Mouse (Mus musculus): ENCODE measurements around the gene Tmbim6. TPM values are rescaled to one million over a fixed set of nuclear protein-coding genes. Genes with fewer than 3 reads are reported as not detected.
A peak's percentile ranks its signal among the peaks of the same experiment; 100 is the strongest.

Gene Tmbim6
- polyA plus RNA-seq, 1 experiment from 2014 or later = 276 TPM

GRCm38 (mm10) chr15:99406986-99407570 is 14.4 kb downstream of the Tmbim6 start:
- WGBS = 90% methylated on average over 15 of the region's 15 CpGs
- Histone ChIP-seq H3K9ac (no peak overlapping the region), H3K27me3 (replicated peaks) (no peaks in the 10 kb centered on the region), H3K4me2 (no peak overlapping the region), H3K4me1 (no peaks in the 10 kb centered on the region), H3K36me3 (replicated peaks) (peaks cover 55% of the 10 kb centered on the region), H3K9me3 (no peaks in the 10 kb centered on the region), H3K4me3 (no peak overlapping the region), H3K27ac (no peak overlapping the region)
- no peak for ATAC-seq (replicated peaks)

GRCm38 (mm10) chr15:99408845-99409244 is 16.2 kb downstream of the Tmbim6 start:
- Histone ChIP-seq H3K36me3 (replicated peaks) (peaks cover 50% of the 10 kb centered on the region), H3K4me3 (no peak overlapping the region), H3K9me3 (no peaks in the 10 kb centered on the region), H3K27ac (no peak overlapping the region), H3K9ac (no peak overlapping the region), H3K4me1 (no peaks in the 10 kb centered on the region), H3K4me2 (no peak overlapping the region), H3K27me3 (replicated peaks) (no peaks in the 10 kb centered on the region)
- WGBS = 94% methylated on average over 9 of the region's 9 CpGs
- ATAC-seq (replicated peaks) = no peak

GRCm38 (mm10) chr15:99411747-99412146 is 19.1 kb downstream of the Tmbim6 start:
- ATAC-seq (replicated peaks) = no peak
- H3K4me1 ChIP-seq = 0 out of 2 replicates have a peak, but pooled peaks cover 3% of the 10 kb centered on the region
- 63% methylated on average over 14 of the region's 14 CpGs for WGBS
- no peak overlapping the region for H3K4me2 ChIP-seq
- H3K27ac ChIP-seq = no peak overlapping the region
- H3K4me3 ChIP-seq = no peak overlapping the region
- H3K36me3 ChIP-seq (replicated peaks) = peaks cover 27% of the 10 kb centered on the region
- H3K9ac ChIP-seq = no peak overlapping the region
- H3K9me3 ChIP-seq = no peaks in the 10 kb centered on the region
- no peaks in the 10 kb centered on the region for H3K27me3 ChIP-seq (replicated peaks)

GRCm38 (mm10) chr15:99415793-99416192 is 23.1 kb downstream of the Tmbim6 start:
- Histone ChIP-seq H3K36me3 (replicated peaks) (no peaks in the 10 kb centered on the region), H3K9me3 (no peaks in the 10 kb centered on the region), H3K4me3 (no peak overlapping the region), H3K27me3 (replicated peaks) (no peaks in the 10 kb centered on the region), H3K4me2 (no peak overlapping the region), H3K9ac (no peak overlapping the region), H3K4me1 (peaks cover 11% of the 10 kb centered on the region), H3K27ac (no peak overlapping the region)
- no peak for ATAC-seq (replicated peaks)
- 21% methylated on average over 2 of the region's 2 CpGs for WGBS

GRCm38 (mm10) chr15:99416348-99416882 is 23.7 kb downstream of the Tmbim6 start:
- Histone ChIP-seq H3K36me3 (replicated peaks) (no peaks in the 10 kb centered on the region), H3K27me3 (replicated peaks) (no peaks in the 10 kb centered on the region), H3K9ac (no peak overlapping the region), H3K4me1 (peaks cover 16% of the 10 kb centered on the region), H3K4me3 (no peak overlapping the region), H3K9me3 (no peaks in the 10 kb centered on the region), H3K4me2 (peak overlapping the region; percentile 7; the same call in 1 of the 2 replicates), H3K27ac (no peak overlapping the region)
- 19% methylated on average over 13 of the region's 13 CpGs for WGBS
- ATAC-seq (replicated peaks) = peak; percentile 35; the same call in 1 of the 2 replicates

- H3K27ac ChIP-seq = no peak overlapping the region
- no peak overlapping the region for H3K9ac ChIP-seq
- WGBS = 45% methylated on average over 4 of the region's 4 CpGs
- no peaks in the 10 kb centered on the region for H3K27me3 ChIP-seq (replicated peaks)
- no peaks in the 10 kb centered on the region for H3K36me3 ChIP-seq (replicated peaks)
- no peak for ATAC-seq (replicated peaks)
- no peak overlapping the region for H3K4me2 ChIP-seq
- no peak overlapping the region for H3K4me3 ChIP-seq
- no peaks in the 10 kb centered on the region for H3K9me3 ChIP-seq
- peaks cover 16% of the 10 kb centered on the region for H3K4me1 ChIP-seq
These were observed 24.3 kb downstream of the Tmbim6 start for GRCm38 (mm10) chr15:99416957-99417356.

- Histone ChIP-seq H3K27ac (no peak overlapping the region), H3K9me3 (no peaks in the 10 kb centered on the region), H3K27me3 (replicated peaks) (no peaks in the 10 kb centered on the region), H3K4me3 (no peak overlapping the region), H3K36me3 (replicated peaks) (no peaks in the 10 kb centered on the region), H3K4me1 (peaks cover 16% of the 10 kb centered on the region), H3K4me2 (no peak overlapping the region), H3K9ac (no peak overlapping the region)
- WGBS = 44% methylated on average over 17 of the region's 17 CpGs
- no peak for ATAC-seq (replicated peaks)
These were observed 25.1 kb downstream of the Tmbim6 start for GRCm38 (mm10) chr15:99417692-99418271.

- H3K4me3 ChIP-seq = no peak overlapping the region
- no peaks in the 10 kb centered on the region for H3K9me3 ChIP-seq
- no peak for ATAC-seq (replicated peaks)
- no peak overlapping the region for H3K9ac ChIP-seq
- H3K4me2 ChIP-seq = peak overlapping the region; percentile 32
- 0 out of 2 replicates have a peak, but pooled peaks cover 5% of the 10 kb centered on the region for H3K36me3 ChIP-seq (replicated peaks)
- peak overlapping the region; percentile 68; the same call in 1 of the 2 replicates for H3K27ac ChIP-seq
- H3K27me3 ChIP-seq (replicated peaks) = no peaks in the 10 kb centered on the region
- 17% methylated on average over 5 of the region's 5 CpGs for WGBS
- H3K4me1 ChIP-seq = peaks cover 16% of the 10 kb centered on the region
These were observed 27.4 kb downstream of the Tmbim6 start for GRCm38 (mm10) chr15:99420101-99420500.

GRCm38 (mm10) chr15:99420521-99421014 is 27.9 kb downstream of the Tmbim6 start:
- WGBS = 3% methylated on average over 12 of the region's 12 CpGs
- no peak overlapping the region for H3K9ac ChIP-seq
- ATAC-seq (replicated peaks) = peak; percentile 48; the same call in 1 of the 2 replicates

GRCm38 (mm10) chr15:99421152-99421551 is 28.5 kb downstream of the Tmbim6 start:
- WGBS = 82% methylated on average over 9 of the region's 9 CpGs
- no peak overlapping the region for H3K4me3 ChIP-seq
- no peaks in the 10 kb centered on the region for H3K9me3 ChIP-seq
- 0 out of 2 replicates have a peak, but pooled peaks cover 5% of the 10 kb centered on the region for H3K36me3 ChIP-seq (replicated peaks)
- H3K27ac ChIP-seq = peak overlapping the region; percentile 68; the same call in 1 of the 2 replicates
- no peak for ATAC-seq (replicated peaks)
- H3K4me1 ChIP-seq = peaks cover 16% of the 10 kb centered on the region
- no peak overlapping the region for H3K9ac ChIP-seq
- H3K27me3 ChIP-seq (replicated peaks) = no peaks in the 10 kb centered on the region
- no peak overlapping the region for H3K4me2 ChIP-seq

More at GRCm38 (mm10) chr15:99420521-99421014, 27.9 kb downstream of the Tmbim6 start:
- Histone ChIP-seq H3K27ac (peak overlapping the region; percentile 68), H3K36me3 (replicated peaks) (0 out of 2 replicates have a peak, but pooled peaks cover 5% of the 10 kb centered on the region), H3K9me3 (no peaks in the 10 kb centered on the region), H3K27me3 (replicated peaks) (no peaks in the 10 kb centered on the region), H3K4me1 (peaks cover 16% of the 10 kb centered on the region), H3K4me3 (no peak overlapping the region), H3K4me2 (peak overlapping the region; percentile 32)

GRCm38 (mm10) chr15:99421676-99422075 is 29.0 kb downstream of the Tmbim6 start:
- no peaks in the 10 kb centered on the region for H3K9me3 ChIP-seq
- H3K4me2 ChIP-seq = no peak overlapping the region
- WGBS = 82% methylated on average over 8 of the region's 8 CpGs
- peaks cover 13% of the 10 kb centered on the region for H3K4me1 ChIP-seq
- H3K27me3 ChIP-seq (replicated peaks) = no peaks in the 10 kb centered on the region
- H3K4me3 ChIP-seq = no peak overlapping the region
- 0 out of 2 replicates have a peak, but pooled peaks cover 10% of the 10 kb centered on the region for H3K36me3 ChIP-seq (replicated peaks)
- no peak overlapping the region for H3K9ac ChIP-seq
- peak overlapping the region; percentile 4; the same call in 1 of the 2 replicates for H3K27ac ChIP-seq
- no peak for ATAC-seq (replicated peaks)

- H3K27ac ChIP-seq = no peak overlapping the region
- no peak overlapping the region for H3K9ac ChIP-seq
- ATAC-seq (replicated peaks) = no peak
- WGBS = 92% methylated on average over 23 of the region's 23 CpGs
- H3K36me3 ChIP-seq (replicated peaks) = peaks cover 17% of the 10 kb centered on the region; the same call in 1 of the 2 replicates
- H3K4me2 ChIP-seq = no peak overlapping the region
- no peak overlapping the region for H3K4me3 ChIP-seq
- peaks cover 9% of the 10 kb centered on the region for H3K4me1 ChIP-seq
- no peaks in the 10 kb centered on the region for H3K9me3 ChIP-seq
- H3K27me3 ChIP-seq (replicated peaks) = no peaks in the 10 kb centered on the region
These were observed 29.9 kb downstream of the Tmbim6 start for GRCm38 (mm10) chr15:99422551-99422950.
